Mouse (Mus musculus) lung, postnatal 10 days (tissue): Measurements from ENCODE around the gene Clybl.

Experiments
- DNase-seq: peaks from one replicate; pipeline ENCODE4 v3.0.0; 2021

Gene Clybl

GRCm38 (mm10) chr14:122181078-122181814, at the start of gene Clybl:
Gene Clybl, plus strand, starts transcription at chr14:122181704.
- peak; percentile 97 for DNase-seq

- DNase-seq = no peak
Measured at GRCm38 (mm10) chr14:122136368-122136928, 45.1 kb upstream of the Clybl start.

GRCm38 (mm10) chr14:122137234-122137633, 44.3 kb upstream of the Clybl start:
- no peak for DNase-seq

GRCm38 (mm10) chr14:122140126-122140525, 41.4 kb upstream of the Clybl start:
- no peak for DNase-seq

GRCm38 (mm10) chr14:122143585-122144269, 37.8 kb upstream of the Clybl start:
- DNase-seq = peak; percentile 6

- no peak for DNase-seq
Measured at GRCm38 (mm10) chr14:122145374-122145773, 36.1 kb upstream of the Clybl start.

GRCm38 (mm10) chr14:122150616-122151015, 30.9 kb upstream of the Clybl start:
- no peak for DNase-seq

- no peak for DNase-seq
Measured at GRCm38 (mm10) chr14:122157738-122158137, 23.8 kb upstream of the Clybl start.

GRCm38 (mm10) chr14:122160916-122161315, 20.6 kb upstream of the Clybl start:
- no peak for DNase-seq

- no peak for DNase-seq
Measured at GRCm38 (mm10) chr14:122168912-122169311, 12.6 kb upstream of the Clybl start.

- DNase-seq = no peak
Measured at GRCm38 (mm10) chr14:122170202-122170781, 11.2 kb upstream of the Clybl start.

GRCm38 (mm10) chr14:122171031-122171430, 10.5 kb upstream of the Clybl start:
- no peak for DNase-seq

- no peak for DNase-seq
Measured at GRCm38 (mm10) chr14:122176263-122176798, 5.2 kb upstream of the Clybl start.

- no peak for DNase-seq
Measured at GRCm38 (mm10) chr14:122179262-122179661, 2.2 kb upstream of the Clybl start.

- DNase-seq = no peak
Measured at GRCm38 (mm10) chr14:122181815-122182157, 282 bp downstream of the Clybl start.

- DNase-seq = no peak
Measured at GRCm38 (mm10) chr14:122182220-122182619, 716 bp downstream of the Clybl start.

- no peak for DNase-seq
Measured at GRCm38 (mm10) chr14:122183974-122184373, 2.5 kb downstream of the Clybl start.

- no peak for DNase-seq
Measured at GRCm38 (mm10) chr14:122188250-122188649, 6.7 kb downstream of the Clybl start.

- no peak for DNase-seq
Measured at GRCm38 (mm10) chr14:122189901-122190300, 8.4 kb downstream of the Clybl start.

- DNase-seq = no peak
Measured at GRCm38 (mm10) chr14:122190527-122190926, 9.0 kb downstream of the Clybl start.

GRCm38 (mm10) chr14:122190941-122191510, 9.5 kb downstream of the Clybl start:
- DNase-seq = peak; percentile 75

- DNase-seq = no peak
Measured at GRCm38 (mm10) chr14:122194630-122195029, 13.1 kb downstream of the Clybl start.

GRCm38 (mm10) chr14:122196851-122197250, 15.3 kb downstream of the Clybl start:
- DNase-seq = no peak
